Mouse (Mus musculus): ENCODE measurements around the gene Synj2.

The Synj2 gene

GRCm38 (mm10) chr17:5987271-5988056 lies 46.4 kb downstream of the Synj2 start:
- in situ Hi-C loops (cut with MboI; ENCODE audit: low pct_unique_long_range_greater_than_20kb in 1 of 2, low sequenced_read_pairs in 2 of 2, unreplicated experiment in 1 of 2): no loop called here

- in situ Hi-C loops (cut with MboI; ENCODE audit: low pct_unique_long_range_greater_than_20kb in 1 of 2, low sequenced_read_pairs in 2 of 2, unreplicated experiment in 1 of 2): no loop called here
Observed at GRCm38 (mm10) chr17:5988102-5988501, 47.0 kb downstream of the Synj2 start.

- in situ Hi-C loops (cut with MboI; ENCODE audit: low pct_unique_long_range_greater_than_20kb in 1 of 2, low sequenced_read_pairs in 2 of 2, unreplicated experiment in 1 of 2): no loop called here
Observed at GRCm38 (mm10) chr17:5992866-5993580, 51.9 kb downstream of the Synj2 start.

- in situ Hi-C loops (cut with MboI; ENCODE audit: low pct_unique_long_range_greater_than_20kb in 1 of 2, low sequenced_read_pairs in 2 of 2, unreplicated experiment in 1 of 2): no loop called here
Observed at GRCm38 (mm10) chr17:5993581-5994260, 52.6 kb downstream of the Synj2 start.

- in situ Hi-C loops (cut with MboI; ENCODE audit: low pct_unique_long_range_greater_than_20kb in 1 of 2, low sequenced_read_pairs in 2 of 2, unreplicated experiment in 1 of 2): no loop called here
Observed at GRCm38 (mm10) chr17:5994606-5995005, 53.5 kb downstream of the Synj2 start.

GRCm38 (mm10) chr17:5996589-5996988 lies 55.5 kb downstream of the Synj2 start:
- in situ Hi-C loops (cut with MboI; ENCODE audit: low pct_unique_long_range_greater_than_20kb in 1 of 2, low sequenced_read_pairs in 2 of 2, unreplicated experiment in 1 of 2): no loop called here

- in situ Hi-C loops (cut with MboI; ENCODE audit: low pct_unique_long_range_greater_than_20kb in 1 of 2, low sequenced_read_pairs in 2 of 2, unreplicated experiment in 1 of 2): no loop called here
Observed at GRCm38 (mm10) chr17:5997380-5998234, 56.5 kb downstream of the Synj2 start.

- in situ Hi-C loops (cut with MboI; ENCODE audit: low pct_unique_long_range_greater_than_20kb in 1 of 2, low sequenced_read_pairs in 2 of 2, unreplicated experiment in 1 of 2): no loop called here
Observed at GRCm38 (mm10) chr17:5998235-5998500, 57.1 kb downstream of the Synj2 start.

GRCm38 (mm10) chr17:5999039-5999543 lies 58.0 kb downstream of the Synj2 start:
- in situ Hi-C loops (cut with MboI; ENCODE audit: low pct_unique_long_range_greater_than_20kb in 1 of 2, low sequenced_read_pairs in 2 of 2, unreplicated experiment in 1 of 2): no loop called here

- in situ Hi-C loops (cut with MboI; ENCODE audit: low pct_unique_long_range_greater_than_20kb in 1 of 2, low sequenced_read_pairs in 2 of 2, unreplicated experiment in 1 of 2): no loop called here
Observed at GRCm38 (mm10) chr17:6000864-6001319, 59.8 kb downstream of the Synj2 start.

- in situ Hi-C loops (cut with MboI; ENCODE audit: low pct_unique_long_range_greater_than_20kb in 1 of 2, low sequenced_read_pairs in 2 of 2, unreplicated experiment in 1 of 2): no loop called here
Observed at GRCm38 (mm10) chr17:6001389-6001788, 60.3 kb downstream of the Synj2 start.

GRCm38 (mm10) chr17:6001836-6002235 lies 60.8 kb downstream of the Synj2 start:
- in situ Hi-C loops (cut with MboI; ENCODE audit: low pct_unique_long_range_greater_than_20kb in 1 of 2, low sequenced_read_pairs in 2 of 2, unreplicated experiment in 1 of 2): no loop called here

- in situ Hi-C loops (cut with MboI; ENCODE audit: low pct_unique_long_range_greater_than_20kb in 1 of 2, low sequenced_read_pairs in 2 of 2, unreplicated experiment in 1 of 2): no loop called here
Observed at GRCm38 (mm10) chr17:6002563-6002962, 61.5 kb downstream of the Synj2 start.

- in situ Hi-C loops (cut with MboI; ENCODE audit: low pct_unique_long_range_greater_than_20kb in 1 of 2, low sequenced_read_pairs in 2 of 2, unreplicated experiment in 1 of 2): no loop called here
Observed at GRCm38 (mm10) chr17:6003661-6004060, 62.6 kb downstream of the Synj2 start.

- in situ Hi-C loops (cut with MboI; ENCODE audit: low pct_unique_long_range_greater_than_20kb in 1 of 2, low sequenced_read_pairs in 2 of 2, unreplicated experiment in 1 of 2): no loop called here
Observed at GRCm38 (mm10) chr17:6005246-6005637, 64.2 kb downstream of the Synj2 start.

- in situ Hi-C loops (cut with MboI; ENCODE audit: low pct_unique_long_range_greater_than_20kb in 1 of 2, low sequenced_read_pairs in 2 of 2, unreplicated experiment in 1 of 2): no loop called here
Observed at GRCm38 (mm10) chr17:6005638-6006471, 64.8 kb downstream of the Synj2 start.

GRCm38 (mm10) chr17:6007101-6007780 lies 66.2 kb downstream of the Synj2 start:
- in situ Hi-C loops (cut with MboI; ENCODE audit: low pct_unique_long_range_greater_than_20kb in 1 of 2, low sequenced_read_pairs in 2 of 2, unreplicated experiment in 1 of 2): no loop called here
